Mouse (Mus musculus) embryonic facial prominence, embryonic 11.5 days (tissue): ENCODE measurements around the gene Mbl2. TPM values are rescaled to one million over a fixed set of nuclear protein-coding genes. Genes with fewer than 3 reads are reported as not detected.

Experiments
- ATAC-seq: fragments of 200-750 bp; cut with Nextera tagmentation; replicated peaks from 2 replicates; pipeline ENCODE4 v1.8.0; 2017; ENCODE audit warnings: low read depth; ENCODE audit not compliant: insufficient number of reproducible peaks, low FRiP score, low TSS enrichment
- DNase-seq: peaks from one replicate; pipeline ENCODE4 v3.0.0-alpha.2; 2015; ENCODE audit warnings: low spot score
- H3K27ac ChIP-seq: fragments of 300-500 bp; sonication (generic); replicated peaks from 2 replicates; pipeline ENCODE4 v1.5.1; 2014; ENCODE audit warnings: mild to moderate bottlenecking, low read depth, low read length, control low read depth
- H3K27me3 ChIP-seq: fragments of 300-500 bp; sonication (generic); 2 replicates; pipeline ENCODE4 v1.6.1; 2014; ENCODE audit warnings: mild to moderate bottlenecking, low read length, moderate library complexity, mixed read lengths; ENCODE audit not compliant: control insufficient read depth, insufficient read depth
- H3K36me3 ChIP-seq: fragments of 300-500 bp; sonication (generic); replicated peaks from 2 replicates; pipeline ENCODE4 v1.6.1; 2014; ENCODE audit warnings: low read depth, mild to moderate bottlenecking, low read length, moderate library complexity, mixed read lengths; ENCODE audit not compliant: control insufficient read depth, insufficient read depth
- H3K4me1 ChIP-seq: fragments of 300-500 bp; sonication (generic); 2 replicates; pipeline ENCODE4 v1.6.1; 2014; ENCODE audit warnings: low read length, mixed read lengths; ENCODE audit not compliant: control insufficient read depth, insufficient read depth
- H3K4me2 ChIP-seq: fragments of 300-500 bp; sonication (generic); 2 replicates; pipeline ENCODE4 v1.6.1; 2014; ENCODE audit warnings: low read depth, mild to moderate bottlenecking, control low read depth, low read length, moderate library complexity
- H3K4me3 ChIP-seq: fragments of 300-500 bp; sonication (generic); 2 replicates; pipeline ENCODE4 v1.5.1; 2014; ENCODE audit warnings: low read depth, low read length, control low read depth
- H3K9ac ChIP-seq: fragments of 300-500 bp; sonication (generic); replicated peaks from 2 replicates; pipeline ENCODE4 v1.6.1; 2014; ENCODE audit warnings: mild to moderate bottlenecking, control low read depth, low read length
- H3K9me3 ChIP-seq: fragments of 300-500 bp; sonication (generic); replicated peaks from 2 replicates; pipeline ENCODE4 v1.6.1; 2016; ENCODE audit warnings: mild to moderate bottlenecking, low read length, inconsistent platforms, mixed read lengths; ENCODE audit not compliant: control insufficient read depth
- WGBS: fragments of 180-500 bp; shearing (Covaris S2); extraction: QIAGEN DNeasy Blood & Tissue Kit; methylation state at CpG from one replicate; pipeline ENCODE4 v1.1.7; 2014; 5-methylcytosine and 5-hydroxymethylcytosine counted together
- polyA plus RNA-seq: library from polyadenylated mRNA; unstranded; fragments of >200 nt; fragmentation: Nextera tagmentation; extraction: Ambion mirVana; gene quantifications from 2 replicates; pipeline ENCODE4 v1.2.1, GENCODE M21; 2014

Gene Mbl2
- not detected in 2 replicates for polyA plus RNA-seq

GRCm38 (mm10) chr19:30232691-30233090, at the start of gene Mbl2:
TSS of gene Mbl2 (plus strand) at chr19:30232942.
- ATAC-seq = no peak
- H3K4me3 ChIP-seq = no peak within 1 kb of the TSS
- no peak within 1 kb of the TSS for H3K9ac ChIP-seq
- DNase-seq = no peak
- H3K36me3 ChIP-seq = no peaks in the 10 kb centered on the region
- no peak within 1 kb of the TSS for H3K4me2 ChIP-seq
- WGBS = 93% methylated on average over 3 of the region's 3 CpGs
- H3K9me3 ChIP-seq = no peaks in the 10 kb centered on the region
- no peaks in the 10 kb centered on the region for H3K4me1 ChIP-seq
- H3K27me3 ChIP-seq = no peaks in the 10 kb centered on the region
- H3K27ac ChIP-seq = no peak within 1 kb of the TSS

- Histone ChIP-seq H3K36me3 (no peaks in the 10 kb centered on the region), H3K9me3 (no peaks in the 10 kb centered on the region; the same call in 1 of the 2 replicates), H3K9ac (no peak overlapping the region), H3K27ac (no peak overlapping the region), H3K27me3 (no peaks in the 10 kb centered on the region), H3K4me1 (no peaks in the 10 kb centered on the region), H3K4me3 (no peak overlapping the region), H3K4me2 (no peak overlapping the region)
- DNase-seq = no peak
- WGBS = 84% methylated on average over 2 of the region's 2 CpGs
- ATAC-seq = no peak
These were observed 47.2 kb upstream of the Mbl2 start for GRCm38 (mm10) chr19:30185536-30185935.

- no peak for ATAC-seq
- H3K36me3 ChIP-seq = no peaks in the 10 kb centered on the region
- H3K4me1 ChIP-seq = no peaks in the 10 kb centered on the region
- no peak overlapping the region for H3K27ac ChIP-seq
- no peaks in the 10 kb centered on the region for H3K27me3 ChIP-seq
- H3K4me2 ChIP-seq = no peak overlapping the region
- H3K4me3 ChIP-seq = no peak overlapping the region
- H3K9ac ChIP-seq = no peak overlapping the region
- H3K9me3 ChIP-seq = no peaks in the 10 kb centered on the region; the same call in 1 of the 2 replicates
- no peak for DNase-seq
- 97% methylated on average over 2 of the region's 2 CpGs for WGBS
These were observed 45.5 kb upstream of the Mbl2 start for GRCm38 (mm10) chr19:30187232-30187631.

DNA sequence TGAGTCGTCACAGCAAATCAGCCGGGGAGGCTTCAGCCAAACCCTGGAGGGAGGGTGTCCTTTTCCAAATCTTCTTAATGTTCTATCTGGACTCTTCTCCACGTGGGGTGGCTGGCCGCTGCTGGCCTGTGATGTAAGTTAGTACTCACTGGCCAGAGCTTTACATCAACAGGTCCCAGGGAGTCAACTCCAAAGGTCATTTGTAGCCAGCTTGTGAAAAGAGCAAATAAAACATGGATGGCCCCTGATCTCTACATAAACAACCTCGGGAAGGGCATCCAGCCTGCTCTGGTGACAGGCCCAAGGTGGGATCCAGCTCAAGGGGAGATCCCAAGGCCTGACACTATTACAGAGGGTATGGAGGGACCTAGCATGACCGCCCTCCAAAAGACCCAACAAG, 37.7 kb upstream of the Mbl2 start:
- H3K27ac ChIP-seq = no peak overlapping the region
- no peak overlapping the region for H3K9ac ChIP-seq
- 83% methylated on average over 6 of the region's 6 CpGs for WGBS
- H3K4me1 ChIP-seq = no peaks in the 10 kb centered on the region
- no peaks in the 10 kb centered on the region for H3K27me3 ChIP-seq
- H3K4me3 ChIP-seq = no peak overlapping the region
- no peak for ATAC-seq
- H3K36me3 ChIP-seq = no peaks in the 10 kb centered on the region
- no peak overlapping the region for H3K4me2 ChIP-seq
- no peaks in the 10 kb centered on the region; the same call in 1 of the 2 replicates for H3K9me3 ChIP-seq
- DNase-seq = no peak

DNA sequence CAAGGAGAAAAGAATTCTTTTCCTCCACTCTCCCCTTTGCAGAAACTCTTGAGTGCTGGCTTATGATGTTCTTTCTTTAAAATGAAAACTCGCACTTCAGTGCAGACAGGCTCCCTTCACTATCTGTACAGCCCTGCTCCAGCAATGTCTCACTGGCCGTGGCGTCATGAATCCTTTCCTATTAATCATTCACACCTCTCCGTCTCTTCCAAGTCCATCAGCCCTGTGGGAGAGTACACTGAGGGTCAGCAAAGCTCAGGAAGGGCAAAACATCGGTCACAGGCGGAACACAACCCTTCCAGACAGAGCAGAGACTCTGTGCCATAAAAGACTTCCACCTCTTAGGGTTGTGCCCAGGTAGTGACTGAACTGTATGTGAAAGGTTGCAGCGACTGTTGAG, 30.6 kb upstream of the Mbl2 start:
- ATAC-seq (no peak), DNase-seq (no peak)
- Histone ChIP-seq H3K4me3 (no peak overlapping the region), H3K36me3 (no peaks in the 10 kb centered on the region), H3K9me3 (no peaks in the 10 kb centered on the region), H3K4me2 (no peak overlapping the region), H3K9ac (no peak overlapping the region), H3K27ac (no peak overlapping the region), H3K4me1 (no peaks in the 10 kb centered on the region), H3K27me3 (no peaks in the 10 kb centered on the region)
- WGBS = 83% methylated on average over 7 of the region's 7 CpGs

DNA sequence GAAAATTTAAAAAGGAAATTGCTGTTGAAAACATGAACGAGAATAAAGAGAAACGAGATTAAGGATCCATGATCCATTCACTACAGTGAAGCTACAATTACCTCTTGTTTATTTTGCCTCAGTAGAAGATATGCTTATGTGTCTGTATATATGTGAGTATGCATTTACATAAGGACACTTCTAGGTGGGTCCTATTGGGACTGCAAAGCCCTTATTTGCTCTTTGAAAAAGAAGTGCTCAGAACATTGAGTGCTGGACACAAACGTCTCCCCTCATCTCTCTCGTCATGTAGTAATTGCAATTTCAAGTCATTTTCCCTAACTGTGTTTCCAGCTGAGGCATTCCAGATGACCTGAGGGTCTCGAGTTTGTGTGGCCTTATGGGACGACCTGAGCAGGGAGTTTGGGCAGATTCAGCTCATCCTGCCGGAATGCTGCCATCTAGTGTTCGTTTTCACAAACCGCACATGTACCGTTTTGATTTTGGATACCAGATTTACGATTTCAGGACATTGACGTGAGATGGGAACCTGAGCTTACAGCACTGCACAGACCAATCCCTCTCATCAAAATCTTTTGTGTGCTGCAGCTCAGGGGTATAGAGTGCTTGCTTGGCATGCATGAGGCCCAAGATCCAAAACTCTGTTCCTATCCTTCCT, 27.5 kb upstream of the Mbl2 start:
- WGBS = 19% methylated on average over 12 of the region's 12 CpGs
- no peak overlapping the region for H3K27ac ChIP-seq
- H3K4me3 ChIP-seq = no peak overlapping the region
- H3K9me3 ChIP-seq = no peaks in the 10 kb centered on the region
- ATAC-seq (peak; percentile 56; the same call in 1 of the 2 replicates), DNase-seq (peak; percentile 88)
- H3K9ac ChIP-seq = no peak overlapping the region
- no peaks in the 10 kb centered on the region for H3K4me1 ChIP-seq
- no peaks in the 10 kb centered on the region for H3K36me3 ChIP-seq
- H3K27me3 ChIP-seq = no peaks in the 10 kb centered on the region
- no peak overlapping the region for H3K4me2 ChIP-seq

DNA sequence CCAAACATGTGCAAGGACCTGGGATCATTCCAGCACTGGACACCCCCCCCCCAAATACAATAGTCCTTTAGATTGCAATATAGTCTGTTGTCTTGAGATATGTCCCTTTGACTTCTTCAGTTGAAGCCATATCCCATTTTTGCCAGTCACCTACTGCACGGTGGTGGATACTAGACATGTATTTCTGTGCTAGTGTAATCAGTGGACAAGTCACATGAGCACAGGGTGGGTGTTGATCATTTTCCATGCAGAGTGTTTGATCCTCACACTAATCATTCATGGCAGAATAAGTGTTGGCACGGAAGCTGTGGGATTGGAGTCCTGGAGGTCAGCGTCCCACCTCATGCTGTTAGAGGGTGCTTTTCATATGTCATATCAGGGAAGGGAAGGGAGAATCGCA, 26.9 kb upstream of the Mbl2 start:
- Histone ChIP-seq H3K36me3 (no peaks in the 10 kb centered on the region), H3K4me2 (no peak overlapping the region), H3K27ac (no peak overlapping the region), H3K27me3 (no peaks in the 10 kb centered on the region), H3K4me1 (no peaks in the 10 kb centered on the region), H3K4me3 (no peak overlapping the region), H3K9me3 (no peaks in the 10 kb centered on the region), H3K9ac (no peak overlapping the region)
- no peak for ATAC-seq
- WGBS = 78% methylated on average over 4 of the region's 4 CpGs
- no peak for DNase-seq

DNA sequence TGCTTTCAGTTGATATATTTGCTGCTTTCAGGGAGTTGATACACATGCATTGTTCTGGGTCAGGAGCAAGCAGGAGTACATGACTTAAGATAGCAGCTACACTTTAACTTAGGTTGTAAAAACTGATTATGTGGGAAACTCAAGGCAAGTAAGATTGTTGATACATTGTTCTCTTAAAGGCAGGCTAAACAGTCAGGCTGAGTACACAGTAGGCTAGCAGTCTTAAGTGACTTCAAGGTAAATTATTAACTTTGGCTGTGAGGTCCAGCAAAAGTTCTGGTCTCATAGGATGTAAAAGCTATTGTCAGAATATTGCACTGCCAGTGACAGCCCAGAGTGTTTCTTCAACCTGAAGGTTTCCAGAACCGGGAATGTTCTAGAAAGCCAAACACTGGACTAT, 25.8 kb upstream of the Mbl2 start:
- H3K9me3 ChIP-seq = no peaks in the 10 kb centered on the region
- no peak overlapping the region for H3K27ac ChIP-seq
- H3K4me1 ChIP-seq = no peaks in the 10 kb centered on the region
- H3K27me3 ChIP-seq = no peaks in the 10 kb centered on the region
- H3K4me3 ChIP-seq = no peak overlapping the region
- 85% methylated on average over 1 of the region's 1 CpGs for WGBS
- ATAC-seq (no peak), DNase-seq (no peak)
- H3K4me2 ChIP-seq = no peak overlapping the region
- H3K36me3 ChIP-seq = no peaks in the 10 kb centered on the region
- H3K9ac ChIP-seq = no peak overlapping the region
